Mouse (Mus musculus): ENCODE data around the gene Senp7. TPM values are rescaled to one million over a fixed set of nuclear protein-coding genes. Genes with fewer than 3 reads are reported as not detected.
"Not testable (repeated sequence)": the region's sequence is repeated elsewhere in the genome, so short reads cannot be mapped to it uniquely, and the experiment has no call there.

Gene Senp7
- polyA plus RNA-seq (2014; fragmentation: Nextera tagmentation; extraction: Ambion mirVana): 30.6 and 31.5 TPM in 2 replicates

GRCm38 (mm10) chr16:56048038-56048437, at the start of gene Senp7:
Senp7 (plus strand) TSS chr16:56048338.
- not testable (repeated sequence) for H3K4me3 ChIP-seq (ENCODE audit: low read depth, low read length); H3K36me3 ChIP-seq (ENCODE audit: control insufficient read depth, insufficient read depth, low read length); H3K9me3 ChIP-seq (ENCODE audit: control insufficient read depth, low read length); H3K4me2 ChIP-seq (ENCODE audit: low read depth, low read length); H3K4me1 ChIP-seq (ENCODE audit: control insufficient read depth, insufficient read depth, low read length); H3K9ac ChIP-seq (ENCODE audit: low read depth, low read length); H3K27ac ChIP-seq (replicated peaks; ENCODE audit: low read depth, low read length); H3K27me3 ChIP-seq (replicated peaks; ENCODE audit: control insufficient read depth, insufficient read depth, low read length); ATAC-seq (ENCODE audit: low read depth); DNase-seq (ENCODE audit: low spot score)
- WGBS: no CpG with 5 or more reads among the region's 4 CpGs

GRCm38 (mm10) chr16:56006798-56007197, 41.3 kb upstream of the Senp7 start:
- Histone ChIP-seq H3K4me1 (ENCODE audit: control insufficient read depth, insufficient read depth, low read length) (no peaks in the 10 kb centered on the region), H3K9me3 (ENCODE audit: control insufficient read depth, low read length) (no peaks in the 10 kb centered on the region), H3K27me3 (replicated peaks; ENCODE audit: control insufficient read depth, insufficient read depth, low read length) (no peaks in the 10 kb centered on the region), H3K4me2 (ENCODE audit: low read depth, low read length) (no peak overlapping the region), H3K9ac (ENCODE audit: low read depth, low read length) (no peak overlapping the region), H3K36me3 (ENCODE audit: control insufficient read depth, insufficient read depth, low read length) (peaks cover 62% of the 10 kb centered on the region), H3K27ac (replicated peaks; ENCODE audit: low read depth, low read length) (no peak overlapping the region), H3K4me3 (ENCODE audit: low read depth, low read length) (no peak overlapping the region)
- no peak for ATAC-seq (ENCODE audit: low read depth)
- no peak for DNase-seq (ENCODE audit: low spot score)
- WGBS: 96% methylated on average over 11 of the region's 11 CpGs

- no peak overlapping the region for H3K27ac ChIP-seq (replicated peaks; ENCODE audit: low read depth, low read length)
- peaks cover 47% of the 10 kb centered on the region for H3K36me3 ChIP-seq (ENCODE audit: control insufficient read depth, insufficient read depth, low read length)
- H3K4me2 ChIP-seq (ENCODE audit: low read depth, low read length): no peak overlapping the region
- 94% methylated on average over 1 of the region's 1 CpGs for WGBS
- H3K4me1 ChIP-seq (ENCODE audit: control insufficient read depth, insufficient read depth, low read length): no peaks in the 10 kb centered on the region
- no peak overlapping the region for H3K9ac ChIP-seq (ENCODE audit: low read depth, low read length)
- DNase-seq (ENCODE audit: low spot score) (no peak), ATAC-seq (ENCODE audit: low read depth) (no peak)
- H3K4me3 ChIP-seq (ENCODE audit: low read depth, low read length): no peak overlapping the region
- no peaks in the 10 kb centered on the region for H3K9me3 ChIP-seq (ENCODE audit: control insufficient read depth, low read length)
- no peaks in the 10 kb centered on the region for H3K27me3 ChIP-seq (replicated peaks; ENCODE audit: control insufficient read depth, insufficient read depth, low read length)
Measured at GRCm38 (mm10) chr16:56008862-56009261, 39.3 kb upstream of the Senp7 start.

- peak; percentile 55; the same call in 1 of the 2 replicates for ATAC-seq (ENCODE audit: low read depth)
- H3K4me1 ChIP-seq (ENCODE audit: control insufficient read depth, insufficient read depth, low read length): no peaks in the 10 kb centered on the region
Measured at GRCm38 (mm10) chr16:56012789-56013743, 35.1 kb upstream of the Senp7 start.

GRCm38 (mm10) chr16:56014076-56014475, 34.1 kb upstream of the Senp7 start:
- Histone ChIP-seq H3K9me3 (ENCODE audit: control insufficient read depth, low read length) (no peaks in the 10 kb centered on the region), H3K4me1 (ENCODE audit: control insufficient read depth, insufficient read depth, low read length) (no peaks in the 10 kb centered on the region), H3K4me2 (ENCODE audit: low read depth, low read length) (no peak overlapping the region), H3K36me3 (ENCODE audit: control insufficient read depth, insufficient read depth, low read length) (peaks cover 36% of the 10 kb centered on the region), H3K4me3 (ENCODE audit: low read depth, low read length) (no peak overlapping the region), H3K27ac (replicated peaks; ENCODE audit: low read depth, low read length) (no peak overlapping the region), H3K27me3 (replicated peaks; ENCODE audit: control insufficient read depth, insufficient read depth, low read length) (no peaks in the 10 kb centered on the region), H3K9ac (ENCODE audit: low read depth, low read length) (no peak overlapping the region)
- 91% methylated on average over 7 of the region's 7 CpGs for WGBS
- DNase-seq (ENCODE audit: low spot score): no peak
- no peak for ATAC-seq (ENCODE audit: low read depth)

More at GRCm38 (mm10) chr16:56012789-56013743, 35.1 kb upstream of the Senp7 start:
- H3K9ac ChIP-seq (ENCODE audit: low read depth, low read length): no peak overlapping the region
- 90% methylated on average over 10 of the region's 10 CpGs for WGBS
- no peak overlapping the region for H3K27ac ChIP-seq (replicated peaks; ENCODE audit: low read depth, low read length)
- H3K4me2 ChIP-seq (ENCODE audit: low read depth, low read length): no peak overlapping the region
- DNase-seq (ENCODE audit: low spot score): no peak
- no peak overlapping the region for H3K4me3 ChIP-seq (ENCODE audit: low read depth, low read length)
- H3K36me3 ChIP-seq (ENCODE audit: control insufficient read depth, insufficient read depth, low read length): peaks cover 29% of the 10 kb centered on the region
- H3K9me3 ChIP-seq (ENCODE audit: control insufficient read depth, low read length): no peaks in the 10 kb centered on the region
- H3K27me3 ChIP-seq (replicated peaks; ENCODE audit: control insufficient read depth, insufficient read depth, low read length): no peaks in the 10 kb centered on the region

GRCm38 (mm10) chr16:56019660-56020059, 28.5 kb upstream of the Senp7 start:
- Histone ChIP-seq H3K27ac (replicated peaks; ENCODE audit: low read depth, low read length) (no peak overlapping the region), H3K27me3 (replicated peaks; ENCODE audit: control insufficient read depth, insufficient read depth, low read length) (no peaks in the 10 kb centered on the region), H3K9ac (ENCODE audit: low read depth, low read length) (no peak overlapping the region), H3K4me1 (ENCODE audit: control insufficient read depth, insufficient read depth, low read length) (no peaks in the 10 kb centered on the region), H3K9me3 (ENCODE audit: control insufficient read depth, low read length) (no peaks in the 10 kb centered on the region), H3K4me2 (ENCODE audit: low read depth, low read length) (no peak overlapping the region), H3K36me3 (ENCODE audit: control insufficient read depth, insufficient read depth, low read length) (peaks cover 53% of the 10 kb centered on the region), H3K4me3 (ENCODE audit: low read depth, low read length) (no peak overlapping the region)
- ATAC-seq (ENCODE audit: low read depth): no peak
- 96% methylated on average over 7 of the region's 7 CpGs for WGBS
- DNase-seq (ENCODE audit: low spot score): no peak

GRCm38 (mm10) chr16:56027854-56028629, 20.1 kb upstream of the Senp7 start:
- Histone ChIP-seq H3K4me2 (ENCODE audit: low read depth, low read length) (peak overlapping the region; percentile 80), H3K4me1 (ENCODE audit: control insufficient read depth, insufficient read depth, low read length) (peaks cover 17% of the 10 kb centered on the region), H3K27me3 (replicated peaks; ENCODE audit: control insufficient read depth, insufficient read depth, low read length) (no peaks in the 10 kb centered on the region), H3K36me3 (ENCODE audit: control insufficient read depth, insufficient read depth, low read length) (peaks cover 25% of the 10 kb centered on the region), H3K27ac (replicated peaks; ENCODE audit: low read depth, low read length) (no peak overlapping the region), H3K9me3 (ENCODE audit: control insufficient read depth, low read length) (no peaks in the 10 kb centered on the region), H3K9ac (ENCODE audit: low read depth, low read length) (peak overlapping the region; percentile 99), H3K4me3 (ENCODE audit: low read depth, low read length) (peak overlapping the region; percentile 94)
- ATAC-seq (ENCODE audit: low read depth) (no peak), DNase-seq (ENCODE audit: low spot score) (no peak)
- WGBS: 35% methylated on average over 12 of the region's 12 CpGs

- peaks cover 17% of the 10 kb centered on the region for H3K4me1 ChIP-seq (ENCODE audit: control insufficient read depth, insufficient read depth, low read length)
- peak overlapping the region; percentile 80 for H3K4me2 ChIP-seq (ENCODE audit: low read depth, low read length)
- peak overlapping the region; percentile 94 for H3K4me3 ChIP-seq (ENCODE audit: low read depth, low read length)
- peaks cover 30% of the 10 kb centered on the region for H3K36me3 ChIP-seq (ENCODE audit: control insufficient read depth, insufficient read depth, low read length)
- DNase-seq (ENCODE audit: low spot score) (peak; percentile 41), ATAC-seq (ENCODE audit: low read depth) (peak; percentile 87)
- H3K27me3 ChIP-seq (replicated peaks; ENCODE audit: control insufficient read depth, insufficient read depth, low read length): no peaks in the 10 kb centered on the region
- H3K27ac ChIP-seq (replicated peaks; ENCODE audit: low read depth, low read length): peak overlapping the region; percentile 94
- peak overlapping the region; percentile 99 for H3K9ac ChIP-seq (ENCODE audit: low read depth, low read length)
- no peaks in the 10 kb centered on the region for H3K9me3 ChIP-seq (ENCODE audit: control insufficient read depth, low read length)
- under 1% methylated on average over 41 of the region's 62 CpGs for WGBS
Measured at GRCm38 (mm10) chr16:56028722-56029551, 19.2 kb upstream of the Senp7 start.

All from embryonic facial prominence, embryonic 14.5 days (tissue).